Mouse (Mus musculus): Measurements from ENCODE around the gene Slc15a1. TPM values are rescaled to one million over a fixed set of nuclear protein-coding genes. Genes with fewer than 3 reads are reported as not detected.

Slc15a1 gene
- total and polyA plus RNA-seq, 3 experiments = not detected

DNA sequence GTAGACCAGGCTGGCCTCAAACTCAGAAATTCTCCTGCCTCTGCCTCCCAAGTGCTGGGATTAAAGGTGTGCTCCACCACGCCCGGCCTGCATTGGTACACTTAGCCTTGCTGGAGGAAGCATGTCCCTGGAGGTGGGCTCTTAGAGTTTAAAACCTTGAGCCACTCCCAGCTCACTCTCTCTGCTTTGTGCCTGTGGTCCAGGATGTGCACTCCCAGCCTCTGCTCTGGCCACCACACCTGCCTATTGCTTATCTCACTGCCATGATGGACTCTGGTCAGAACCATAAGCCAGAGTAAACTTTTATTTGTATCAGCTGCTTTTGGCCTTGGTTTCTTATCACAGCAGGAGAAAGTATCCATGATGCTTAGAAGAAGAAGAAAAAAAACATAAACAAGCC lies 40.7 kb downstream of the Slc15a1 start:
- Histone ChIP-seq H3K36me3 (ENCODE audit: control insufficient read depth, insufficient read depth, low read length) (no peaks in the 10 kb centered on the region), H3K4me3 (no peak overlapping the region), H3K27me3 (ENCODE audit: control insufficient read depth, insufficient read depth, low read length) (no peaks in the 10 kb centered on the region), H3K4me1 (ENCODE audit: control insufficient read depth, insufficient read depth, low read length) (no peaks in the 10 kb centered on the region), H3K9ac (ENCODE audit: low read depth, low read length) (no peak overlapping the region), H3K27ac (no peak overlapping the region), H3K79me2 (replicated peaks; ENCODE audit: control insufficient read depth, insufficient read depth, low read length) (no peaks in the 10 kb centered on the region)
- no peak for TF ChIP-seq CTCF (IDR thresholded peaks at IDR 0.05)
- TF ChIP-seq POLR2A (IDR thresholded peaks at IDR 0.05; ENCODE audit: insufficient read depth, low read depth, low read length) = no peak
- TF ChIP-seq EP300 (IDR thresholded peaks at IDR 0.05; ENCODE audit: insufficient read depth, low read depth, low read length) = no peak
- 95% methylated on average over 2 of the region's 2 CpGs for WGBS
- no peak for DNase-seq
- intact Hi-C loops (cut with DNase I) = no loop called here

DNA sequence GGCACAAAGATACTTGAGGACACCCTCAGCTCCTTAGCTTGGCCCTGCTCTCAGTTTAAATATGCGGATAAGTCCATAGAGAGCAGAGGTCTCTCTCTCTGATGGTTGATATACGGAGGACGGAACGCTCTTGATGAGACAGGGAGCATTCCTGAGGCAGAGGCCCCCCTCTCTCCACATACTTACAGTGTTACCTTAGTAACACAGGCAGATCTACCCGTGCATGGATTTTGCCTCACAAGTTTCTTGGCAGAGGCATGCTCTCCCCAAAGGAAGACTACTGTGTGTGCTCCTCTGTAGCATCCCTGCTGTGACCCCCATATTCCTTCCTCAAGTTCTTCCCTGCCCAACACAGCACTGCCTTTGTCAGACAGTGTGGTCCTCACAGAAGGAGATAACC lies 42.3 kb downstream of the Slc15a1 start:
- Histone ChIP-seq H3K9ac (ENCODE audit: low read depth, low read length) (no peak overlapping the region), H3K4me3 (no peak overlapping the region), H3K27ac (no peak overlapping the region), H3K79me2 (replicated peaks; ENCODE audit: control insufficient read depth, insufficient read depth, low read length) (no peaks in the 10 kb centered on the region), H3K27me3 (ENCODE audit: control insufficient read depth, insufficient read depth, low read length) (no peaks in the 10 kb centered on the region), H3K36me3 (ENCODE audit: control insufficient read depth, insufficient read depth, low read length) (no peaks in the 10 kb centered on the region), H3K4me1 (ENCODE audit: control insufficient read depth, insufficient read depth, low read length) (no peaks in the 10 kb centered on the region)
- DNase-seq = no peak
- WGBS = 77% methylated on average over 5 of the region's 5 CpGs
- intact Hi-C loops (cut with DNase I) = no loop called here
- TF ChIP-seq CTCF (IDR thresholded peaks at IDR 0.05) (no peak), EP300 (IDR thresholded peaks at IDR 0.05; ENCODE audit: insufficient read depth, low read depth, low read length) (no peak), POLR2A (IDR thresholded peaks at IDR 0.05; ENCODE audit: insufficient read depth, low read depth, low read length) (no peak)

DNA sequence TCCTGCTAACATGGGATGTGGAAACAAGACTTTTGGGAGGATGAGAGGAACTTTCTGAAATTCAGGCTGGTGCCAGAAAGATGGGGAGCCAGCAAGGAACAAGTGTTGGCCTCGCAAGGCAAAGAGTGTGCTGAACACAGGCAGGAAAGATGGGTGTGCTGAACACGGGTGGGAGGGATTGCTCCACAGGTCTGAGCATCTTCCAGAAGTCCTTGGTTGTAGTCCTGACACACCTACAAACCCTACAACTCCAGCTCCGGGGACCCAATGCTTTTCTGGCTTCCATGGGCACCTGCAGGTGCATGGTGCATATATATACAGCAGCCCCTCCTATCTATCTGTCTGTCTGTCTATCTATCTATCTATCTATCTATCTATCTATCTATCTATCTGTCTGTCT lies 44.1 kb downstream of the Slc15a1 start:
- Histone ChIP-seq H3K4me1 (ENCODE audit: control insufficient read depth, insufficient read depth, low read length) (no peaks in the 10 kb centered on the region), H3K79me2 (replicated peaks; ENCODE audit: control insufficient read depth, insufficient read depth, low read length) (no peaks in the 10 kb centered on the region), H3K36me3 (ENCODE audit: control insufficient read depth, insufficient read depth, low read length) (no peaks in the 10 kb centered on the region), H3K27ac (no peak overlapping the region), H3K9ac (ENCODE audit: low read depth, low read length) (no peak overlapping the region), H3K27me3 (ENCODE audit: control insufficient read depth, insufficient read depth, low read length) (no peaks in the 10 kb centered on the region), H3K4me3 (no peak overlapping the region)
- TF ChIP-seq EP300 (IDR thresholded peaks at IDR 0.05; ENCODE audit: insufficient read depth, low read depth, low read length) = no peak
- TF ChIP-seq POLR2A (IDR thresholded peaks at IDR 0.05; ENCODE audit: insufficient read depth, low read depth, low read length) = no peak
- no peak for TF ChIP-seq CTCF (IDR thresholded peaks at IDR 0.05)
- intact Hi-C loops (cut with DNase I) = no loop called here
- 80% methylated on average over 3 of the region's 3 CpGs for WGBS
- DNase-seq = no peak

DNA sequence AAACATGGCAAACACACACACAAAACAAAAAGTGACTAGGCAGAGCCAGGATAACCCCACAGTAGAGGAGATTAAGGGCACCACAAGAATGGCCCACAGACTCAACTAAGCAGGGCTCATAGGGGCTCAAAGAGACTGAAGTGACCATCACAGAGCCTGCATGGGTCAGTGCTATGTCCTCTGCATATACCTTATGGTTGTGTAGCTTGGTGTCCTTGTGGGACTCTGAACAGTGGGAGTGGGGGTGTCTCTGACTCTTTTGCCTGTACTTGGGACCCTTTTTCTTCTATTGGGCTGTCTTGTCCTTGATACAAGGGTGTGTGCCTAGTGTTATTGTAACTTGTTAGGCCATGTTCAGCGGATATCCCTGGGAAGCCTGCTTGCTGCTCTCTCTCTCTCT lies 46.5 kb downstream of the Slc15a1 start:
- DNase-seq = no peak
- WGBS = 76% methylated on average over 1 of the region's 1 CpGs
- Histone ChIP-seq H3K4me3 (no peak overlapping the region), H3K9ac (ENCODE audit: low read depth, low read length) (no peak overlapping the region), H3K27ac (no peak overlapping the region), H3K79me2 (replicated peaks; ENCODE audit: control insufficient read depth, insufficient read depth, low read length) (no peaks in the 10 kb centered on the region), H3K4me1 (ENCODE audit: control insufficient read depth, insufficient read depth, low read length) (no peaks in the 10 kb centered on the region), H3K36me3 (ENCODE audit: control insufficient read depth, insufficient read depth, low read length) (no peaks in the 10 kb centered on the region), H3K27me3 (ENCODE audit: control insufficient read depth, insufficient read depth, low read length) (no peaks in the 10 kb centered on the region)
- intact Hi-C loops (cut with DNase I) = loop anchor here (5.0 kb wide), 1 partner anchor 119 kb away; no protein-coding TSS in a partner anchor
- no peak for TF ChIP-seq POLR2A (IDR thresholded peaks at IDR 0.05; ENCODE audit: insufficient read depth, low read depth, low read length)
- no peak for TF ChIP-seq CTCF (IDR thresholded peaks at IDR 0.05)
- no peak for TF ChIP-seq EP300 (IDR thresholded peaks at IDR 0.05; ENCODE audit: insufficient read depth, low read depth, low read length)

DNA sequence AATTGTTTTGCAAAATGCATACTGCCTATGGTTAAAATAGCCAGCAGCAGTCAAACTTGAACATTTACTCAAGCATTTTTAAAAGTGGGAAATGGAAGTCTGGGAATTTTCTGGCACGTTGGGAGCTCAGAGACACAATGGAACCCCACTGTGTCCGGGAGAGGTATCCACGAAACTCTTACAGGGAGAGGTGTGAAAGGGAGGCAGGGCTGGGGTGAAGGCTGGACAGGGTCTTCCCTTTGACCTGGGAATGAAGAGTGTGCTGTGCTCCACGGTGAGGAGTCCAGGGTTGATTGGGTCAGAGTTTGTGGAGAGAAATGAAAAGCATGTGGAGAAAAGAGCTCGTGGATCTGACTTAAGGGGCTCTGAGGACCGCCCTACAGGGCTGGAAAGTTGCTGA lies 47.5 kb downstream of the Slc15a1 start:
- Histone ChIP-seq H3K9ac (ENCODE audit: low read depth, low read length) (no peak overlapping the region), H3K79me2 (replicated peaks; ENCODE audit: control insufficient read depth, insufficient read depth, low read length) (no peaks in the 10 kb centered on the region), H3K27ac (no peak overlapping the region), H3K27me3 (ENCODE audit: control insufficient read depth, insufficient read depth, low read length) (no peaks in the 10 kb centered on the region), H3K4me1 (ENCODE audit: control insufficient read depth, insufficient read depth, low read length) (no peaks in the 10 kb centered on the region), H3K36me3 (ENCODE audit: control insufficient read depth, insufficient read depth, low read length) (no peaks in the 10 kb centered on the region), H3K4me3 (no peak overlapping the region)
- TF ChIP-seq CTCF (IDR thresholded peaks at IDR 0.05) (no peak), POLR2A (IDR thresholded peaks at IDR 0.05; ENCODE audit: insufficient read depth, low read depth, low read length) (no peak), EP300 (IDR thresholded peaks at IDR 0.05; ENCODE audit: insufficient read depth, low read depth, low read length) (no peak)
- WGBS = 86% methylated on average over 6 of the region's 6 CpGs
- no peak for DNase-seq
- intact Hi-C loops (cut with DNase I) = loop anchor here (5.0 kb wide), 1 partner anchor 120 kb away; no protein-coding TSS in a partner anchor

DNA sequence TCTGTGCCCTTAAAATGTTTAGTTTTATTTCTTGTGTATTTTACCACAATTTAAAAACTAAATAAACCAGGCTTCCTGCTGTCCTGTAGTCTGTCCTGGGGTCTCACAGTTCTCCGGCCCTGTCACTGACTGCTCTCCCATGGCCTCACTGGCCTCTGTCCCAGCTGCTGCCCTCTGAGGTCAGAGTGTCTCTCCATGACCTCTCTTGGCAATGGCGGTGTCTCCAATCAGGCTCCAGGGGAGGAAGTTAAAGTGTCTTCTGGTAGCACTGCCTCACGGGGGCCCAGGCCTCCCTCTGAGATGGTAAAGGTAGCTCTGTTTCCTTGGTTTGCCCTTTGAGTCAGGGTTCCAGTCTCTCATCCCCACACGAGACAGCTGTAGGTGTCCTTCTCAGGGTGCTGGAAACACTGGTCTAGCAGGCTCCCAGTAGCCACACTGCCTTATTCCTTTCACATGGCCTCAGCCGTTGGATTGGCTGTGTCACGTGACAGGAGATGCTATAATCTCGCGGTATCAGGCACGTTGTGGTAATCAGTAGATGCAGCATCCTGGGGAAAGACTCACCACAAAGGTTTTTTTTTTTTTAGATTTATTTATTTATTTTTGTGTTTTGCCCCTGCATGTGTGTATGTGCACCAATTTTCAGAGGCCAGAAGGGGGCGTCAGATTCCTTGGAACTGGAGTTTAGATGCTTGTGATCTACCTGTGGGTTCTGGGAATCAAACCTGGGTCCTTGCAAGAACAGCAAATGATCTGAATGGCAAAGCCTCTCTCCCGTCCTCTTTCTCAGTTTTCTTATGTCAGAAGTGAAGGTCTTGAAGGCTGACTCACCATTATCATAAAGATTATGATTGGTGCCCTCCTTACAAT lies 48.4 kb downstream of the Slc15a1 start:
- Histone ChIP-seq H3K4me3 (no peak overlapping the region), H3K36me3 (ENCODE audit: control insufficient read depth, insufficient read depth, low read length) (no peaks in the 10 kb centered on the region), H3K4me1 (ENCODE audit: control insufficient read depth, insufficient read depth, low read length) (no peaks in the 10 kb centered on the region), H3K9ac (ENCODE audit: low read depth, low read length) (no peak overlapping the region), H3K27me3 (ENCODE audit: control insufficient read depth, insufficient read depth, low read length) (no peaks in the 10 kb centered on the region), H3K27ac (no peak overlapping the region), H3K79me2 (replicated peaks; ENCODE audit: control insufficient read depth, insufficient read depth, low read length) (no peaks in the 10 kb centered on the region)
- intact Hi-C loops (cut with DNase I) = loop anchor here (5.0 kb wide), 1 partner anchor 121 kb away; no protein-coding TSS in a partner anchor
- WGBS = 75% methylated on average over 11 of the region's 11 CpGs
- no peak for TF ChIP-seq CTCF (IDR thresholded peaks at IDR 0.05)
- TF ChIP-seq EP300 (IDR thresholded peaks at IDR 0.05; ENCODE audit: insufficient read depth, low read depth, low read length) = no peak
- TF ChIP-seq POLR2A (IDR thresholded peaks at IDR 0.05; ENCODE audit: insufficient read depth, low read depth, low read length) = no peak
- DNase-seq = no peak

Measured in heart, adult 2 months (tissue).